Mouse (Mus musculus): ENCODE measurements around the gene Wfikkn1.
A peak's percentile ranks its signal among the peaks of the same experiment; 100 is the strongest.

- peak; percentile 65; the same call in 1 of the 2 replicates for TF ChIP-seq CTCF (IDR thresholded peaks at IDR 0.05; ENCODE audit: borderline replicate concordance, control insufficient read depth, extremely low read depth, insufficient read depth, low read length, poor library complexity)
- peak; percentile 78 for TF ChIP-seq POLR2A (IDR thresholded peaks at IDR 0.05; ENCODE audit: control insufficient read depth, extremely low read depth, insufficient read depth, low read length, poor library complexity)
Observed at GRCm38 (mm10) chr17:25844396-25844901, 36.2 kb downstream of the Wfikkn1 start, which contains the start of gene Rhot2.
